Mouse (Mus musculus) liver, embryonic 16.5 days (tissue): ENCODE data around the gene Psg19. TPM values are rescaled to one million over a fixed set of nuclear protein-coding genes. Genes with fewer than 3 reads are reported as not detected.
"Not testable (repeated sequence)": the region's sequence is repeated elsewhere in the genome, so short reads cannot be mapped to it uniquely, and the experiment has no call there.

Experiments
- ATAC-seq: fragments of 200-750 bp; cut with Nextera tagmentation; 2 replicates; pipeline ENCODE4 v1.8.0; 2017; ENCODE audit warnings: low read depth, mild to moderate bottlenecking, moderate number of reproducible peaks, moderate library complexity
- H3K27ac ChIP-seq: fragments of 300-500 bp; sonication (generic); 2 replicates; pipeline ENCODE4 v1.5.1; 2014; ENCODE audit warnings: mild to moderate bottlenecking, low read length
- H3K27me3 ChIP-seq: fragments of 300-500 bp; sonication (generic); 2 replicates; pipeline ENCODE4 v1.6.1; 2014; ENCODE audit warnings: low read depth, low read length, mixed read lengths; ENCODE audit not compliant: control insufficient read depth, insufficient read depth
- H3K36me3 ChIP-seq: fragments of 300-500 bp; sonication (generic); 2 replicates; pipeline ENCODE4 v1.6.1; 2014; ENCODE audit warnings: mild to moderate bottlenecking; ENCODE audit not compliant: control insufficient read depth, insufficient read depth
- H3K4me1 ChIP-seq: fragments of 300-500 bp; sonication (generic); 2 replicates; pipeline ENCODE4 v1.6.1; 2014; ENCODE audit warnings: low read depth, low read length, mixed read lengths; ENCODE audit not compliant: control insufficient read depth
- H3K4me2 ChIP-seq: fragments of 300-500 bp; sonication (generic); 2 replicates; pipeline ENCODE4 v1.6.1; 2014; ENCODE audit warnings: low read depth, low read length, mixed read lengths
- H3K4me3 ChIP-seq: fragments of 300-500 bp; sonication (generic); 2 replicates; pipeline ENCODE4 v1.5.1; 2014; ENCODE audit warnings: low read depth, mild to moderate bottlenecking, low read length
- H3K9ac ChIP-seq: fragments of 300-500 bp; sonication (generic); 2 replicates; pipeline ENCODE4 v1.6.1; 2014; ENCODE audit warnings: low read depth, low read length
- H3K9me3 ChIP-seq: fragments of 300-500 bp; sonication (generic); replicated peaks from 2 replicates; pipeline ENCODE4 v1.6.1; 2016; ENCODE audit warnings: low read length; ENCODE audit not compliant: control insufficient read depth
- WGBS: fragments of 180-500 bp; shearing (Covaris S2); extraction: QIAGEN DNeasy Blood & Tissue Kit; methylation state at CpG from one replicate; pipeline ENCODE4 v1.1.7; 2014; ENCODE audit not compliant: insufficient replicate concordance; 5-methylcytosine and 5-hydroxymethylcytosine counted together
- polyA plus RNA-seq: library from polyadenylated mRNA; unstranded; fragments of >200 nt; fragmentation: Nextera tagmentation; extraction: Ambion mirVana; gene quantifications from 2 replicates; pipeline ENCODE4 v1.2.1, GENCODE M21; 2015

The Psg19 gene
- polyA plus RNA-seq, 1 experiment from 2014 or later, result not detected

GRCm38 (mm10) chr7:18749896-18750477 is 48.3 kb downstream of the Psg19 start:
- not testable (repeated sequence) for H3K9me3 ChIP-seq, H3K4me2 ChIP-seq, H3K36me3 ChIP-seq, H3K27me3 ChIP-seq, H3K27ac ChIP-seq, H3K9ac ChIP-seq, H3K4me3 ChIP-seq, ATAC-seq, H3K4me1 ChIP-seq
- WGBS, result 47% methylated on average over 11 of the region's 13 CpGs

GRCm38 (mm10) chr7:18748994-18749895 is 49.1 kb downstream of the Psg19 start:
- WGBS, result 36% methylated on average over 6 of the region's 6 CpGs
- no peak overlapping the region for H3K4me2 ChIP-seq
- no peaks in the 10 kb centered on the region for H3K36me3 ChIP-seq

GRCm38 (mm10) chr7:18747420-18747819 is 50.9 kb downstream of the Psg19 start:
- ATAC-seq, H3K4me3 ChIP-seq, H3K9ac ChIP-seq, H3K4me1 ChIP-seq, H3K27ac ChIP-seq, H3K4me2 ChIP-seq, H3K36me3 ChIP-seq, H3K9me3 ChIP-seq, H3K27me3 ChIP-seq: not testable (repeated sequence)
- WGBS, result 51% methylated on average over 2 of the region's 2 CpGs

More at GRCm38 (mm10) chr7:18748994-18749895, 49.1 kb downstream of the Psg19 start:
- no peak overlapping the region for H3K27ac ChIP-seq
- no peak overlapping the region for H3K4me3 ChIP-seq
- ATAC-seq, result no peak
- no peaks in the 10 kb centered on the region for H3K9me3 ChIP-seq
- peaks cover 4% of the 10 kb centered on the region for H3K27me3 ChIP-seq
- no peaks in the 10 kb centered on the region for H3K4me1 ChIP-seq
- H3K9ac ChIP-seq, result no peak overlapping the region

GRCm38 (mm10) chr7:18746189-18746860 is 52.0 kb downstream of the Psg19 start:
- H3K9ac ChIP-seq, result no peak overlapping the region
- H3K9me3 ChIP-seq, result no peaks in the 10 kb centered on the region
- no peak overlapping the region for H3K4me3 ChIP-seq
- no peaks in the 10 kb centered on the region for H3K4me1 ChIP-seq
- WGBS, result 16% methylated on average over 20 of the region's 20 CpGs
- ATAC-seq, result no peak
- H3K36me3 ChIP-seq, result no peaks in the 10 kb centered on the region
- no peak overlapping the region for H3K27ac ChIP-seq
- H3K27me3 ChIP-seq, result peaks cover 4% of the 10 kb centered on the region
- no peak overlapping the region for H3K4me2 ChIP-seq

Other genes with a start within 250 kb of the Psg19 start
- gene Psg27, start 231.2 kb downstream of the Psg19 start, polyA plus RNA-seq, result not detected in 2 replicates
- gene Psg23, start 182.0 kb downstream of the Psg19 start, polyA plus RNA-seq, result not detected in 2 replicates
- not detected in 2 replicates for gene Psg21, start 141.8 kb downstream of the Psg19 start, polyA plus RNA-seq
- gene Psg20, start 112.3 kb downstream of the Psg19 start, polyA plus RNA-seq, result not detected in 2 replicates
- gene Psg22, start 80.4 kb downstream of the Psg19 start, polyA plus RNA-seq, result 0.12 and 0.14 TPM in 2 replicates
- not detected in 2 replicates for gene Psg17, start 23.1 kb upstream of the Psg19 start, polyA plus RNA-seq
- 0.21 and 0.24 TPM in 2 replicates for gene Mill2, start 41.4 kb upstream of the Psg19 start, polyA plus RNA-seq
- 76.1 and 87.5 TPM in 2 replicates for gene Pglyrp1, start 72.8 kb upstream of the Psg19 start, polyA plus RNA-seq
- 7.9 and 8.4 TPM in 2 replicates for gene Ccdc61, start 111.9 kb upstream of the Psg19 start, polyA plus RNA-seq
- 0.06 and 0.09 TPM in 2 replicates for gene Nova2, start 127.4 kb upstream of the Psg19 start, polyA plus RNA-seq
- not detected in 2 replicates for gene Nanos2, start 188.9 kb upstream of the Psg19 start, polyA plus RNA-seq
- 0.12 and 0.48 TPM in 2 replicates for gene Mypop, start 192.7 kb upstream of the Psg19 start, polyA plus RNA-seq
- 6.4 and 6.6 TPM in 2 replicates for gene Irf2bp1, start 205.5 kb upstream of the Psg19 start, polyA plus RNA-seq
- 60.8 and 63.7 TPM in 2 replicates for gene Foxa3, start 225.0 kb upstream of the Psg19 start, polyA plus RNA-seq
- 13.8 TPM in 2 replicates for gene Sympk, start 225.9 kb upstream of the Psg19 start, polyA plus RNA-seq